ENCODE assay signal across 15 mouse cellular contexts in genomic region chr17:8553601-8554000, GRCm38 (mm10).
DNase-seq lines count a peak whose midpoint lies in the region; ATAC-seq lines count a peak whose summit lies in the region.
"Had no signal": no experiment of that assay in that cellular context is flagged by ENCODE, and none has a peak within 500 bp of the region (broad histone marks: within the 10 kb centered on the region; RNA-seq: fewer than 3 reads in every experiment).

No protein-coding gene starts in this region.

- no peak for ATAC-seq in cerebellum, adult (ENCODE audit: insufficient number of reproducible peaks, low FRiP score, low TSS enrichment)
- ATAC-seq: activated CD4-positive, CD25-positive, alpha-beta regulatory T cell, adult 4 months; CD4-positive, CD25-positive, alpha-beta regulatory T cell, adult 4 months; forebrain, embryonic 13.5 days; forebrain, embryonic 15.5 days; forebrain, postnatal 0 days had no signal

- DNase-seq in cerebellum, adult 11-12 months: peak; percentile 64
- peak; percentile 65 for DNase-seq in cerebellum, adult 9-10 months
- no peak for DNase-seq in cerebellum, adult 11 months
- DNase-seq in cerebellum, postnatal 25 days: peak; percentile 24 to 51
- DNase-seq in cerebellum, postnatal 36 days: no peak
- DNase-seq: adrenal gland, adult 8-10 months; adrenal gland, postnatal 14 days; adrenal gland, postnatal 36 days; B cell, adult 2 months; forebrain, postnatal 0 days had no signal

Comparison
In these comparisons a context has a peak if more than half of its experiments do, and no peak if none do; other contexts are left out.
1. DNase-seq: peak in cerebellum, adult 11-12 months (single experiment), cerebellum, adult 9-10 months (single experiment) and cerebellum, postnatal 25 days (2 of 2); none in cerebellum, adult 11 months (single experiment) and cerebellum, postnatal 36 days (0 of 2).